In genomic region chr2:169752126-169752525, GRCm38 (mm10) we compare ENCODE assay signal across 18 mouse cellular contexts.
DNase-seq lines count a peak whose midpoint lies in the region; ATAC-seq and TF ChIP-seq lines count a peak whose summit lies in the region.
"Had no signal": no experiment of that assay in that cellular context is flagged by ENCODE, and none has a peak within 500 bp of the region (broad histone marks: within the 10 kb centered on the region; RNA-seq: fewer than 3 reads in every experiment).

No protein-coding gene starts in this region.

- no peaks in the 10 kb centered on the region for H3K9me3 ChIP-seq in intestine, embryonic 15.5 days
- peaks cover 3% of the 10 kb centered on the region; the same call in 1 of the 2 replicates for H3K9me3 ChIP-seq in intestine, embryonic 16.5 days (ENCODE audit: control insufficient read depth, low read length)
- H3K9me3 ChIP-seq in hindbrain, embryonic 13.5 days = no peaks in the 10 kb centered on the region
- H3K9me3 ChIP-seq: forebrain, embryonic 13.5 days had no signal

- peaks cover 23% of the 10 kb centered on the region for H3K4me1 ChIP-seq in intestine, embryonic 15.5 days (replicated peaks)
- peaks cover 30% of the 10 kb centered on the region for H3K4me1 ChIP-seq in intestine, embryonic 16.5 days (ENCODE audit: control insufficient read depth, insufficient read depth, low read length)
- H3K4me1 ChIP-seq in hindbrain, embryonic 13.5 days (replicated peaks) = peaks cover 28% of the 10 kb centered on the region

- intact Hi-C loops in gastrocnemius, adult 2 months (cut with DNase I) = no loop called here
- intact Hi-C loops in gastrocnemius, postnatal 36 days (cut with DNase I) = no loop called here
- intact Hi-C loops in heart, postnatal 25 days (cut with DNase I) = loop anchor here (5.0 kb wide), 1 partner anchor 40 kb away; no protein-coding TSS in a partner anchor

- no peak for ATAC-seq in intestine, embryonic 15.5 days
- no peak for ATAC-seq in intestine, embryonic 16.5 days
- ATAC-seq in hindbrain, embryonic 13.5 days (ENCODE audit: low FRiP score) = no peak
- ATAC-seq: activated CD4-positive, CD25-positive, alpha-beta regulatory T cell, adult 4 months; forebrain, embryonic 13.5 days; forebrain, postnatal 0 days had no signal

- H3K27me3 ChIP-seq in intestine, embryonic 15.5 days (replicated peaks) = no peaks in the 10 kb centered on the region
- no peaks in the 10 kb centered on the region for H3K27me3 ChIP-seq in intestine, embryonic 16.5 days (replicated peaks; ENCODE audit: control insufficient read depth, insufficient read depth, low read length)
- H3K27me3 ChIP-seq in hindbrain, embryonic 13.5 days = no peaks in the 10 kb centered on the region
- H3K27me3 ChIP-seq: forebrain, embryonic 13.5 days; Patski had no signal

- H3K36me3 ChIP-seq in intestine, embryonic 15.5 days = no peaks in the 10 kb centered on the region
- no peaks in the 10 kb centered on the region; the same call in 1 of the 2 replicates for H3K36me3 ChIP-seq in intestine, embryonic 16.5 days (ENCODE audit: control insufficient read depth, insufficient read depth, low read length)
- H3K36me3 ChIP-seq in hindbrain, embryonic 13.5 days = no peaks in the 10 kb centered on the region; the same call in 1 of the 2 replicates
- H3K36me3 ChIP-seq: embryonic facial prominence, embryonic 10.5 days had no signal

- H3K4me2 ChIP-seq in intestine, embryonic 15.5 days (replicated peaks) = no peak overlapping the region
- no peak overlapping the region for H3K4me2 ChIP-seq in intestine, embryonic 16.5 days (ENCODE audit: low read depth, low read length)
- H3K4me2 ChIP-seq in hindbrain, embryonic 13.5 days = no peak overlapping the region
- H3K4me2 ChIP-seq: forebrain, embryonic 13.5 days; hindbrain, embryonic 14.5 days had no signal

- no peak overlapping the region for H3K9ac ChIP-seq in intestine, embryonic 15.5 days
- H3K9ac ChIP-seq in intestine, embryonic 16.5 days (ENCODE audit: low read depth, low read length) = no peak overlapping the region
- H3K9ac ChIP-seq in hindbrain, embryonic 13.5 days = no peak overlapping the region
- H3K9ac ChIP-seq: forebrain, embryonic 13.5 days; forebrain, postnatal 0 days; hindbrain, embryonic 14.5 days had no signal

- WGBS in intestine, embryonic 15.5 days = 89% methylated on average over 9 of the region's 9 CpGs
- WGBS in intestine, embryonic 16.5 days = 89% methylated on average over 9 of the region's 9 CpGs
- whole genome bisulfite sequencing in hindbrain, embryonic 13.5 days = 86% methylated on average over 9 of the region's 9 CpGs

- no peak for TF ChIP-seq CTCF in gastrocnemius, adult 2 months (IDR thresholded peaks at IDR 0.05)

- no peak for DNase-seq in gastrocnemius, adult 2 months
- no peak for DNase-seq in gastrocnemius, postnatal 36 days
- peak; percentile 71 for DNase-seq in heart, adult 8-10 months (ENCODE audit: low spot score)
- DNase-seq in heart, postnatal 25 days (ENCODE audit: low spot score) = no peak
- peak; percentile 28 for DNase-seq in Muller cell, postnatal 12 days (ENCODE audit: inconsistent ontology term)
- DNase-seq: adrenal gland, postnatal 14 days; cerebellum, adult 18-20 months; cerebellum, adult 9-11 months; forebrain, postnatal 0 days; kidney, adult 18-20 months had no signal

- H3K4me3 ChIP-seq in gastrocnemius, adult 2 months = peak overlapping the region; percentile 32
- H3K4me3 ChIP-seq in intestine, embryonic 15.5 days (replicated peaks) = no peak overlapping the region
- no peak overlapping the region for H3K4me3 ChIP-seq in intestine, embryonic 16.5 days (ENCODE audit: low read length)
- no peak overlapping the region for H3K4me3 ChIP-seq in hindbrain, embryonic 13.5 days
- H3K4me3 ChIP-seq: embryonic facial prominence, embryonic 10.5 days; forebrain, embryonic 13.5 days had no signal

- peak overlapping the region; percentile 85 for H3K27ac ChIP-seq in gastrocnemius, adult 2 months
- 0 out of 2 replicates have a peak overlapping the region, but pooled peaks have one; percentile 40 for H3K27ac ChIP-seq in intestine, embryonic 15.5 days
- no peak overlapping the region for H3K27ac ChIP-seq in intestine, embryonic 16.5 days (ENCODE audit: low read length)
- no peak overlapping the region for H3K27ac ChIP-seq in hindbrain, embryonic 13.5 days
- H3K27ac ChIP-seq: embryonic facial prominence, embryonic 10.5 days; forebrain, embryonic 13.5 days had no signal

Comparison
In these comparisons a context has a peak if more than half of its experiments do, and no peak if none do; other contexts are left out.
1. DNase-seq: peak in heart, adult 8-10 months (single experiment) and Muller cell, postnatal 12 days (single experiment); none in gastrocnemius, adult 2 months (single experiment), gastrocnemius, postnatal 36 days (0 of 2) and heart, postnatal 25 days (single experiment).
2. H3K27ac ChIP-seq: peak in gastrocnemius, adult 2 months (single experiment) and intestine, embryonic 15.5 days (single experiment); none in intestine, embryonic 16.5 days (single experiment) and hindbrain, embryonic 13.5 days (single experiment).